Mouse (Mus musculus) forebrain, embryonic 13.5 days (tissue): ENCODE data around the gene Jam2. TPM values are rescaled to one million over a fixed set of nuclear protein-coding genes. Genes with fewer than 3 reads are reported as not detected.

Experiments used
- polyA plus RNA-seq: library from polyadenylated mRNA; unstranded; fragments of >200 nt; fragmentation: Nextera tagmentation; extraction: Ambion mirVana; gene quantifications from 2 replicates; pipeline ENCODE4 v1.2.1, GENCODE M21; 2015

Gene Jam2
- polyA plus RNA-seq, 1 experiment from 2014 or later = 26.0 TPM

Other genes starting within 250 kb of the Jam2 start
- gene Mrpl39, start 38.4 kb upstream of the Jam2 start, polyA plus RNA-seq = 44.9 and 46.4 TPM in 2 replicates
- gene Gabpa, start 60.8 kb downstream of the Jam2 start, polyA plus RNA-seq = 27.4 and 29.3 TPM in 2 replicates
- gene Atp5j, start 61.5 kb downstream of the Jam2 start, polyA plus RNA-seq = 866 and 917 TPM in 2 replicates